ENCODE assay signal across 8 mouse cellular contexts in the genomic region with DNA sequence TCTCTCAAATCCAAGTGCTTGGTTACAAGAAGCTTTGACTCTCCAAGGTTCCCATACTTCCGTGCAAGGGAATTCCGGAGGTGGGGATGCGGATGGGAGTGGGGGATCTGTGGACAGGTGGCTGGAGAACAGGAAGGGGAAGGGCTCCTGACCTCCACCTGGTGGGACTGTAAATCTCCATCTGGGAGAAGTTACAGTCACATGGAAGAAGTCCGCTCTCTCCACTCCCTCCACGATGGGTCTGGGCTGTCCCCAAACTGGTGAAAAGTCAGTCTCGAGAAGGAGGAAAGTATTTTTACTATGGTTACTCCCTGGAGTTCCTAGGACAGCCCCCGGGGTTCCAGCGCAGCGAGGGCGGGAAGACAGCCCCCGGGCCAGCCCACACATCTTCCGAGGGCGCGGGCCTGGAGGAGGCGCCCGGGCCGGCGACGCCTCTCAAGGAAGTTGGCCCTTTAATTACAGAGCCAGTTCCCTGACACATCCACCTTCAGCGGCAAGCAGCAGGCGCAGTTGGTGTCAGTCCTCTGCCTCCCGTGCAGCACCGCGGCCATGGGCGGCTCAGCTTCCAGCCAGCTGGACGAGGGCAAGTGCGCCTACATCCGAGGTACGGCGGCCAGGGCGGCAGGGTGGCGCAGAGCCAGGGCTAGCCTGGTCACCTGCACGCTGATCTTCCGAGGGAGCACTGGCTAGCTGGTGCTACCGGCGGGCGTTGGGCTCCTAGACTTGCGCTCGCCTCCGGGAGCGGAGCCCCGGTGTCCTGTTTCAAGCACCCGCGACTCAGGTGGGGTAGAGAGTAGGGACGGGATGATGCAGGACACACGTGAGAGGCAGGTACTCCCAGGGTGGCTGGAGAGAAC. TPM values are rescaled to one million over a fixed set of nuclear protein-coding genes. Genes with fewer than 3 reads are reported as not detected.
DNase-seq lines count a peak whose midpoint lies in the region; ATAC-seq and TF ChIP-seq lines count a peak whose summit lies in the region.

A gene (plus strand): TSS at position 206 of the 857 bp plus-strand sequence.

- WGBS in bone marrow, adult 2 months = 7% methylated on average over 46 of the region's 46 CpGs
- 6% methylated on average over 46 of the region's 46 CpGs for WGBS in forebrain, embryonic 16.5 days
- 3% methylated on average over 46 of the region's 46 CpGs for WGBS in hindbrain, embryonic 10.5 days
- WGBS in small intestine, adult 2 months = 7% methylated on average over 46 of the region's 46 CpGs

- peak within 1 kb of the TSS; percentile 33 for H3K9ac ChIP-seq in ES-Bruce4 (ENCODE audit: low read depth, poor library complexity, severe bottlenecking)
- H3K9ac ChIP-seq in forebrain, embryonic 16.5 days (replicated peaks; ENCODE audit: low read depth, low read length) = peak within 1 kb of the TSS; percentile 52; the same call in 1 of the 2 replicates

- H3K4me1 ChIP-seq in ES-Bruce4 (ENCODE audit: control insufficient read depth, insufficient read depth, low read length) = peaks cover 2% of the 10 kb centered on the region
- H3K4me1 ChIP-seq in bone marrow, adult 2 months (ENCODE audit: control insufficient read depth, insufficient read depth, low read length) = no peaks in the 10 kb centered on the region; the same call in 1 of the 2 replicates
- H3K4me1 ChIP-seq in forebrain, embryonic 16.5 days (replicated peaks; ENCODE audit: control insufficient read depth, insufficient read depth, low read length) = peaks cover 5% of the 10 kb centered on the region
- H3K4me1 ChIP-seq in hindbrain, embryonic 10.5 days (replicated peaks) = peaks cover 11% of the 10 kb centered on the region
- H3K4me1 ChIP-seq in small intestine, adult 2 months (ENCODE audit: control insufficient read depth, insufficient read depth, insufficient read length, low read length) = peaks cover 3% of the 10 kb centered on the region; the same call in 1 of the 2 replicates

- peak within 1 kb of the TSS; percentile 56 for H3K4me3 ChIP-seq in ES-Bruce4 (ENCODE audit: low read depth, low read length)
- H3K4me3 ChIP-seq in bone marrow, adult 2 months (replicated peaks; ENCODE audit: control insufficient read depth, low read depth, low read length) = peak within 1 kb of the TSS; percentile 99
- peak within 1 kb of the TSS; percentile 38 for H3K4me3 ChIP-seq in forebrain, embryonic 16.5 days (replicated peaks; ENCODE audit: low read length)
- H3K4me3 ChIP-seq in hindbrain, embryonic 10.5 days = peak within 1 kb of the TSS; percentile 58
- H3K4me3 ChIP-seq in small intestine, adult 2 months (ENCODE audit: low read depth, low read length) = peak within 1 kb of the TSS; percentile 72

- no peak for TF ChIP-seq POLR2A in ES-Bruce4 (IDR thresholded peaks at IDR 0.05; ENCODE audit: insufficient read depth, low read length)
- TF ChIP-seq POLR2A in bone marrow, adult 2 months (IDR thresholded peaks at IDR 0.05; ENCODE audit: borderline replicate concordance, control insufficient read depth, low read depth, low read length) = peak; percentile 77; the same call in 1 of the 2 replicates
- TF ChIP-seq POLR2A in small intestine, adult 2 months (IDR thresholded peaks at IDR 0.05; ENCODE audit: low read depth, low read length) = peak; percentile 37; the same call in 1 of the 2 replicates

- TF ChIP-seq EP300 in ES-Bruce4 (IDR thresholded peaks at IDR 0.05; ENCODE audit: insufficient read depth, low read depth, low read length) = 0 out of 2 replicates have a peak, but pooled peaks have one; percentile 18

- intact Hi-C loops in left cerebral cortex, postnatal 4 days (cut with DNase I) = no loop called here

- TF ChIP-seq CTCF in ES-Bruce4 (IDR thresholded peaks at IDR 0.05; ENCODE audit: low read depth, low read length) = no peak
- no peak; the same call in 1 of the 2 replicates for TF ChIP-seq CTCF in bone marrow, adult 2 months (IDR thresholded peaks at IDR 0.05; ENCODE audit: control insufficient read depth, insufficient read depth, low read length)
- TF ChIP-seq CTCF in small intestine, adult 2 months (IDR thresholded peaks at IDR 0.05; ENCODE audit: extremely low read depth, insufficient read length, insufficient replicate concordance, low read depth, low read length) = no peak

- H3K27ac ChIP-seq in ES-Bruce4 (ENCODE audit: insufficient read depth, low read length) = peak within 1 kb of the TSS; percentile 50
- peak within 1 kb of the TSS; percentile 94 for H3K27ac ChIP-seq in bone marrow, adult 2 months (ENCODE audit: control insufficient read depth, insufficient read depth, low read depth, low read length, poor library complexity)
- no peak within 1 kb of the TSS for H3K27ac ChIP-seq in forebrain, embryonic 16.5 days (ENCODE audit: low read length)
- peak within 1 kb of the TSS; percentile 67 for H3K27ac ChIP-seq in hindbrain, embryonic 10.5 days
- H3K27ac ChIP-seq in small intestine, adult 2 months (ENCODE audit: insufficient read depth, low read depth, low read length) = no peak within 1 kb of the TSS

- H3K9me3 ChIP-seq in ES-Bruce4 (replicated peaks; ENCODE audit: control insufficient read depth, insufficient read depth, low read length, poor library complexity, severe bottlenecking) = no peaks in the 10 kb centered on the region
- no peaks in the 10 kb centered on the region for H3K9me3 ChIP-seq in forebrain, embryonic 16.5 days (ENCODE audit: control insufficient read depth, low read length)
- H3K9me3 ChIP-seq in hindbrain, embryonic 10.5 days = no peaks in the 10 kb centered on the region

- no peak for ATAC-seq in forebrain, embryonic 16.5 days
- peak; percentile 72 for ATAC-seq in megakaryocyte-erythroid progenitor cell, adult 5-6 weeks (replicated peaks; ENCODE audit: low FRiP score, low TSS enrichment, poor library complexity, severe bottlenecking)

- peaks cover 3% of the 10 kb centered on the region; the same call in 1 of the 2 replicates for H3K36me3 ChIP-seq in ES-Bruce4 (ENCODE audit: control insufficient read depth, insufficient read depth, low read length, poor library complexity, severe bottlenecking)
- no peaks in the 10 kb centered on the region for H3K36me3 ChIP-seq in forebrain, embryonic 16.5 days (ENCODE audit: control insufficient read depth, insufficient read depth)
- H3K36me3 ChIP-seq in hindbrain, embryonic 10.5 days = no peaks in the 10 kb centered on the region
- H3K36me3 ChIP-seq in small intestine, adult 2 months (ENCODE audit: control insufficient read depth, insufficient read depth, low read length) = no peaks in the 10 kb centered on the region

- H3K4me2 ChIP-seq in forebrain, embryonic 16.5 days (ENCODE audit: low read length) = peak within 1 kb of the TSS; percentile 60

- DNase-seq in hindbrain, embryonic 10.5 days (ENCODE audit: low spot score) = peak; percentile 57
- peak; percentile 24 for DNase-seq in left cerebral cortex, postnatal 4 days
- DNase-seq in c-Kit-positive CD71-positive TER-119-positive erythroid progenitor cells, embryonic 14.5 days (ENCODE audit: low spot score) = no peak

- H3K27me3 ChIP-seq in ES-Bruce4 (ENCODE audit: control insufficient read depth, insufficient read depth, low read length, poor library complexity, severe bottlenecking) = no peaks in the 10 kb centered on the region
- peaks cover 6% of the 10 kb centered on the region; the same call in 1 of the 2 replicates for H3K27me3 ChIP-seq in forebrain, embryonic 16.5 days (replicated peaks; ENCODE audit: control insufficient read depth, insufficient read depth, low read length)
- H3K27me3 ChIP-seq in hindbrain, embryonic 10.5 days (ENCODE audit: insufficient read depth, poor library complexity, severe bottlenecking) = peaks cover 43% of the 10 kb centered on the region
- H3K27me3 ChIP-seq in small intestine, adult 2 months (ENCODE audit: control insufficient read depth, insufficient read depth, low read length) = no peaks in the 10 kb centered on the region

RNA-seq across cellular contexts. Expression of the gene that starts here (rescaled TPM):
- 19.6 and 19.9 TPM in 2 replicates for polyA plus RNA-seq in ES-Bruce4 (2011; ENCODE audit: insufficient read depth, insufficient read length, low read depth, missing spikeins)
- polyA plus RNA-seq in bone marrow, adult 2 months (2011; ENCODE audit: insufficient read depth, insufficient read length, low replicate concordance, missing spikeins) = 9.5 and 16.9 TPM in 2 replicates
- 0.68 and 0.88 TPM in 2 replicates for polyA plus RNA-seq in forebrain, embryonic 16.5 days (2015; fragmentation: Nextera tagmentation; extraction: Ambion mirVana)
- 0.68 and 0.93 TPM in 2 replicates for polyA plus RNA-seq in hindbrain, embryonic 10.5 days (2016; fragmentation: Nextera tagmentation; extraction: Ambion mirVana)
- total RNA-seq in left cerebral cortex, postnatal 4 days (2021) = 1 to 10 TPM; 2.6 to 5.3 TPM
- total RNA-seq in megakaryocyte-erythroid progenitor cell, adult 5-6 weeks (2014; fragmentation: Nextera tagmentation) = 0.83 and 2.5 TPM in 2 replicates
- 3.0 and 3.1 TPM in 2 replicates for total RNA-seq in megakaryocyte-erythroid progenitor cell, adult 5-6 weeks (2017)
- polyA plus RNA-seq in small intestine, adult 2 months (2012; rRNA removed) = 1.6 TPM in 2 replicates

Comparison
In these comparisons a context has a peak if more than half of its experiments do, and no peak if none do; other contexts are left out.
1. Peak in DNase-seq, H3K4me3 ChIP-seq and H3K27ac ChIP-seq in hindbrain, embryonic 10.5 days; RNA of the gene not detected or under 1 TPM.
2. H3K27ac ChIP-seq: peak in ES-Bruce4 (single experiment) and bone marrow, adult 2 months (single experiment); none in forebrain, embryonic 16.5 days (single experiment) and small intestine, adult 2 months (single experiment).
3. H3K4me3 ChIP-seq: peak in every context shown above with its lines; median percentile 99 in bone marrow, adult 2 months; 72 in small intestine, adult 2 months; 58 in hindbrain, embryonic 10.5 days; 56 in ES-Bruce4; 38 in forebrain, embryonic 16.5 days.